Mouse (Mus musculus): ENCODE results near the gene Calr4. TPM values are rescaled to one million over a fixed set of nuclear protein-coding genes. Genes with fewer than 3 reads are reported as not detected.
A peak's percentile ranks its signal among the peaks of the same experiment; 100 is the strongest.

Calr4 gene
- total and polyA plus RNA-seq, 2 experiments: not detected

DNA sequence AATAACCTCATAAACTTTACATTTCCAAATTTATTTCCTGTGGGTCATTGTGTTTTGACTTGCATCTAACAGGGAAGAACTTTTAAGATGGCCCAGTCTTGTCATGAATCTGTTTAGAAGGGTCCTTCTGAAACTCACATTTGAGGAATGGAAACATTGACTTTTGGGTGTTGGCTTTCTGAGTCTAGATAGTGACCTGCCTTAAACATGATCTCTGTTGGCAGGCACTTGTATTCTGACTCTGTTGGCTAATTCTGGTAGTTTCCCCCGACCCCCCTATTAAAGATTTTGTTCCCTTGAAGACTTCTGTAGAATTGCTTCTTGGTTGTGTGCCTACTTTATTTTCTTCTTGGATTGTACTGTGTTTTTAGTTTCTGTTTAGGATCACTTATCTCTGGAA lies 47.7 kb downstream of the Calr4 start:
- H3K27me3 ChIP-seq (ENCODE audit: control insufficient read depth, insufficient read depth, low read length): no peaks in the 10 kb centered on the region
- no peak for DNase-seq (ENCODE audit: extremely low read depth, low read depth, low spot score)
- TF ChIP-seq CTCF (IDR thresholded peaks at IDR 0.05; ENCODE audit: low read depth, low read length): no peak
- TF ChIP-seq POLR2A (IDR thresholded peaks at IDR 0.05; ENCODE audit: extremely low read depth, insufficient read depth, low read length): no peak
- peaks cover 26% of the 10 kb centered on the region for H3K79me2 ChIP-seq (ENCODE audit: control insufficient read depth, insufficient read depth, low read length)
- no peak overlapping the region for H3K27ac ChIP-seq (replicated peaks; ENCODE audit: insufficient read depth, low read depth, low read length)
- WGBS: 71% methylated on average over 1 of the region's 1 CpGs
- H3K4me1 ChIP-seq (ENCODE audit: control insufficient read depth, insufficient read depth, low read length): peaks cover 10% of the 10 kb centered on the region
- no peak overlapping the region for H3K9ac ChIP-seq (ENCODE audit: low read depth, low read length)
- H3K36me3 ChIP-seq (ENCODE audit: control insufficient read depth, insufficient read depth, low read length): no peaks in the 10 kb centered on the region
- no peak overlapping the region for H3K4me3 ChIP-seq (ENCODE audit: insufficient read depth, low read depth, low read length)

DNA sequence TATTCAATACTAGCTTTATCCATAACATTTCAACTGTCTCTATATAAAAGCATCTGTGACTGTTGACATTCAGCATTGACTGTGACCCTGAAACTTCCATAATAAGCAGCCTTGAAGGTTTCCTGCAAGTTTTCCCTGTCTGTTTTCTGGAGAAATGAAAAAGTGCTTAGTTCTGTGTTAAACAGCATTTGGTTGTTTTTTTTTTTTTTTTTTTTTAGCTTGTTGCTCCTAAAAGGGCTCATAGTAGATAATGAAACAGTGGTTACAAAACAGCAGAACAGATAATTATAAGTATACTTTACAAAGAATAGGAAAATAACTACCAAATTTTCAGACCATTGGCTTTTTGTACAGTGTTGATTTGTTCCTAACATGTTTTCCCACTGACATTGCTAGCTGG lies 60.3 kb downstream of the Calr4 start:
- Histone ChIP-seq H3K27ac (replicated peaks; ENCODE audit: insufficient read depth, low read depth, low read length) (no peak overlapping the region), H3K36me3 (ENCODE audit: control insufficient read depth, insufficient read depth, low read length) (peaks cover 2% of the 10 kb centered on the region; the same call in 1 of the 2 replicates), H3K27me3 (ENCODE audit: control insufficient read depth, insufficient read depth, low read length) (no peaks in the 10 kb centered on the region), H3K79me2 (ENCODE audit: control insufficient read depth, insufficient read depth, low read length) (peaks cover 7% of the 10 kb centered on the region; the same call in 1 of the 2 replicates), H3K4me1 (ENCODE audit: control insufficient read depth, insufficient read depth, low read length) (peaks cover 2% of the 10 kb centered on the region; the same call in 1 of the 2 replicates), H3K9ac (ENCODE audit: low read depth, low read length) (no peak overlapping the region), H3K4me3 (ENCODE audit: insufficient read depth, low read depth, low read length) (no peak overlapping the region)
- no peak for DNase-seq (ENCODE audit: extremely low read depth, low read depth, low spot score)
- TF ChIP-seq POLR2A (IDR thresholded peaks at IDR 0.05; ENCODE audit: extremely low read depth, insufficient read depth, low read length): no peak
- TF ChIP-seq CTCF (IDR thresholded peaks at IDR 0.05; ENCODE audit: low read depth, low read length): no peak

GRCm38 (mm10) chr4:109296510-109296909 lies 62.2 kb downstream of the Calr4 start:
- no peak overlapping the region for H3K27ac ChIP-seq (replicated peaks; ENCODE audit: insufficient read depth, low read depth, low read length)
- H3K79me2 ChIP-seq (ENCODE audit: control insufficient read depth, insufficient read depth, low read length): peaks cover 13% of the 10 kb centered on the region; the same call in 1 of the 2 replicates
- H3K27me3 ChIP-seq (ENCODE audit: control insufficient read depth, insufficient read depth, low read length): no peaks in the 10 kb centered on the region
- no peak for TF ChIP-seq CTCF (IDR thresholded peaks at IDR 0.05; ENCODE audit: low read depth, low read length)
- no peak for TF ChIP-seq POLR2A (IDR thresholded peaks at IDR 0.05; ENCODE audit: extremely low read depth, insufficient read depth, low read length)
- no peak for DNase-seq (ENCODE audit: extremely low read depth, low read depth, low spot score)
- H3K36me3 ChIP-seq (ENCODE audit: control insufficient read depth, insufficient read depth, low read length): peaks cover 2% of the 10 kb centered on the region; the same call in 1 of the 2 replicates
- peaks cover 2% of the 10 kb centered on the region; the same call in 1 of the 2 replicates for H3K4me1 ChIP-seq (ENCODE audit: control insufficient read depth, insufficient read depth, low read length)
- H3K9ac ChIP-seq (ENCODE audit: low read depth, low read length): no peak overlapping the region
- 71% methylated on average over 2 of the region's 2 CpGs for WGBS
- no peak overlapping the region for H3K4me3 ChIP-seq (ENCODE audit: insufficient read depth, low read depth, low read length)

GRCm38 (mm10) chr4:109299136-109299535 lies 64.9 kb downstream of the Calr4 start:
- DNase-seq (ENCODE audit: extremely low read depth, low read depth, low spot score): peak; percentile 57
- H3K27ac ChIP-seq (replicated peaks; ENCODE audit: insufficient read depth, low read depth, low read length): no peak overlapping the region
- no peak overlapping the region for H3K9ac ChIP-seq (ENCODE audit: low read depth, low read length)
- no peak overlapping the region for H3K4me3 ChIP-seq (ENCODE audit: insufficient read depth, low read depth, low read length)
- H3K4me1 ChIP-seq (ENCODE audit: control insufficient read depth, insufficient read depth, low read length): peaks cover 2% of the 10 kb centered on the region; the same call in 1 of the 2 replicates
- no peaks in the 10 kb centered on the region for H3K27me3 ChIP-seq (ENCODE audit: control insufficient read depth, insufficient read depth, low read length)
- TF ChIP-seq POLR2A (IDR thresholded peaks at IDR 0.05; ENCODE audit: extremely low read depth, insufficient read depth, low read length) (no peak), CTCF (IDR thresholded peaks at IDR 0.05; ENCODE audit: low read depth, low read length) (no peak)
- peaks cover 13% of the 10 kb centered on the region; the same call in 1 of the 2 replicates for H3K79me2 ChIP-seq (ENCODE audit: control insufficient read depth, insufficient read depth, low read length)
- peaks cover 2% of the 10 kb centered on the region; the same call in 1 of the 2 replicates for H3K36me3 ChIP-seq (ENCODE audit: control insufficient read depth, insufficient read depth, low read length)

Other genes with a start within 250 kb of the Calr4 start
- 56.6 and 61.5 TPM in 2 replicates for gene Nrd1, start 233.8 kb upstream of the Calr4 start, total RNA-seq (2014; rRNA removed)
- gene Nrd1, start 233.8 kb upstream of the Calr4 start, polyA plus RNA-seq (2012; rRNA removed): 13.3 and 14.5 TPM in 2 replicates
- 116 and 128 TPM in 2 replicates for gene Osbpl9, start 32.2 kb upstream of the Calr4 start, total RNA-seq (2014; rRNA removed)
- 116 and 125 TPM in 2 replicates for gene Osbpl9, start 32.2 kb upstream of the Calr4 start, polyA plus RNA-seq (2012; rRNA removed)
- gene Eps15, start 45.8 kb downstream of the Calr4 start, total RNA-seq (2014; rRNA removed): 29.6 and 33.5 TPM in 2 replicates
- 4.7 and 5.5 TPM in 2 replicates for gene Eps15, start 45.8 kb downstream of the Calr4 start, polyA plus RNA-seq (2012; rRNA removed)
- gene Ttc39a, start 172.1 kb downstream of the Calr4 start, total RNA-seq (2014; rRNA removed): 1.4 and 1.7 TPM in 2 replicates
- gene Ttc39a, start 172.1 kb downstream of the Calr4 start, polyA plus RNA-seq (2012; rRNA removed): 1.1 and 2.5 TPM in 2 replicates